Mouse (Mus musculus) small intestine, adult 2 months (tissue): ENCODE measurements around the gene Dnaja4.

Source experiments
- CTCF ChIP-seq: fragments of 200-500 bp; IDR thresholded peaks from 2 replicates; pipeline ENCODE4 v1.5.1; 2012; ENCODE audit warnings: low read depth, mild to moderate bottlenecking, control low read depth, inconsistent platforms, low read length, moderate library complexity, mixed read lengths; ENCODE audit not compliant: insufficient replicate concordance, insufficient read length; ENCODE audit errors: extremely low read depth
- POLR2A ChIP-seq: fragments of 200-500 bp; IDR thresholded peaks from 2 replicates; pipeline ENCODE4 v1.6.1; 2012; ENCODE audit warnings: low read depth, mild to moderate bottlenecking, control low read depth, inconsistent platforms, low read length, moderate library complexity

GRCm38 (mm10) chr9:54664358-54664757, 34.3 kb upstream of the Dnaja4 start:
- no peak for TF ChIP-seq CTCF
- no peak for TF ChIP-seq POLR2A
